Mouse (Mus musculus): ENCODE data around the gene Ap4b1. TPM values are rescaled to one million over a fixed set of nuclear protein-coding genes. Genes with fewer than 3 reads are reported as not detected.

Ap4b1 gene
- 10 to 100 TPM; 10.8 to 33.5 (median 20.8) TPM for total RNA-seq (2018; cell fraction: chromatin; rRNA removed)
- 10 to 100 TPM in 20 of 26 experiments, 1 to 10 TPM in 6; 6.8 to 12.6 (median 11.2) TPM for total RNA-seq (2018; cell fraction: cytosol; rRNA removed)
- 10 to 100 TPM; 13.6 to 33.0 (median 20.7) TPM for total RNA-seq (2018; cell fraction: nucleus; rRNA removed)
- 5.2 to 11.4 TPM (median 9.4 TPM) in 3 replicates for polyA plus RNA-seq (2018)

- H3K36me3 ChIP-seq (ENCODE audit: inconsistent target), result peaks cover 17% of the 10 kb centered on the region
- H3K4me3 ChIP-seq (ENCODE audit: inconsistent target), result peak within 1 kb of the TSS; percentile 95
- peaks cover 55% of the 10 kb centered on the region for H3K79me2 ChIP-seq (ENCODE audit: inconsistent target)
- WGBS (ENCODE audit: missing documents), result under 1% methylated on average over 58 of the region's 70 CpGs
- peak within 1 kb of the TSS; percentile 83 for H3K27ac ChIP-seq
These were observed at the start of gene Ap4b1, which contains the start of the genes Dclre1b and Gm43064 for GRCm38 (mm10) chr3:103808891-103809798. Gene Ap4b1, plus strand, starts transcription at chr3:103809520. Gene Dclre1b, minus strand, starts transcription at chr3:103809444. Gene Gm43064, plus strand, starts transcription at chr3:103809573.

GRCm38 (mm10) chr3:103766789-103767188 lies 42.5 kb upstream of the Ap4b1 start:
- WGBS (ENCODE audit: missing documents), result 83% methylated on average over 3 of the region's 3 CpGs
- Histone ChIP-seq H3K36me3 (ENCODE audit: inconsistent target) (peaks cover 68% of the 10 kb centered on the region), H3K79me2 (ENCODE audit: inconsistent target) (peaks cover 81% of the 10 kb centered on the region), H3K4me3 (ENCODE audit: inconsistent target) (no peak overlapping the region), H3K27ac (no peak overlapping the region)

GRCm38 (mm10) chr3:103771531-103772130 lies 37.7 kb upstream of the Ap4b1 start:
- Histone ChIP-seq H3K36me3 (ENCODE audit: inconsistent target) (peaks cover 29% of the 10 kb centered on the region), H3K27ac (no peak overlapping the region), H3K79me2 (ENCODE audit: inconsistent target) (peaks cover 100% of the 10 kb centered on the region), H3K4me3 (ENCODE audit: inconsistent target) (no peak overlapping the region)
- WGBS (ENCODE audit: missing documents), result 41% methylated on average over 9 of the region's 9 CpGs

- WGBS (ENCODE audit: missing documents), result 0% methylated on average over 4 of the region's 4 CpGs
- Histone ChIP-seq H3K36me3 (ENCODE audit: inconsistent target) (peaks cover 36% of the 10 kb centered on the region), H3K79me2 (ENCODE audit: inconsistent target) (peaks cover 100% of the 10 kb centered on the region), H3K27ac (no peak overlapping the region), H3K4me3 (ENCODE audit: inconsistent target) (no peak overlapping the region)
These were observed 36.5 kb upstream of the Ap4b1 start for GRCm38 (mm10) chr3:103772846-103773245.

GRCm38 (mm10) chr3:103773508-103773907 lies 35.8 kb upstream of the Ap4b1 start:
- H3K79me2 ChIP-seq (ENCODE audit: inconsistent target), result peaks cover 100% of the 10 kb centered on the region
- no peak overlapping the region for H3K27ac ChIP-seq
- H3K36me3 ChIP-seq (ENCODE audit: inconsistent target), result peaks cover 30% of the 10 kb centered on the region
- 13% methylated on average over 3 of the region's 3 CpGs for WGBS (ENCODE audit: missing documents)
- H3K4me3 ChIP-seq (ENCODE audit: inconsistent target), result no peak overlapping the region

- H3K36me3 ChIP-seq (ENCODE audit: inconsistent target), result peaks cover 25% of the 10 kb centered on the region; the same call in 1 of the 2 replicates
- WGBS (ENCODE audit: missing documents), result 34% methylated on average over 12 of the region's 15 CpGs
- H3K79me2 ChIP-seq (ENCODE audit: inconsistent target), result peaks cover 100% of the 10 kb centered on the region
- no peak overlapping the region for H3K27ac ChIP-seq
- H3K4me3 ChIP-seq (ENCODE audit: inconsistent target), result no peak overlapping the region
These were observed 35.3 kb upstream of the Ap4b1 start for GRCm38 (mm10) chr3:103774009-103774408.

- peaks cover 15% of the 10 kb centered on the region; the same call in 1 of the 2 replicates for H3K36me3 ChIP-seq (ENCODE audit: inconsistent target)
- no peak overlapping the region for H3K27ac ChIP-seq
- peaks cover 100% of the 10 kb centered on the region for H3K79me2 ChIP-seq (ENCODE audit: inconsistent target)
- WGBS (ENCODE audit: missing documents), result 56% methylated on average over 11 of the region's 11 CpGs
- no peak overlapping the region for H3K4me3 ChIP-seq (ENCODE audit: inconsistent target)
These were observed 31.4 kb upstream of the Ap4b1 start for GRCm38 (mm10) chr3:103777940-103778339.

GRCm38 (mm10) chr3:103778660-103779059 lies 30.7 kb upstream of the Ap4b1 start:
- H3K27ac ChIP-seq, result no peak overlapping the region
- 23% methylated on average over 6 of the region's 6 CpGs for WGBS (ENCODE audit: missing documents)
- peaks cover 100% of the 10 kb centered on the region for H3K79me2 ChIP-seq (ENCODE audit: inconsistent target)
- no peak overlapping the region for H3K4me3 ChIP-seq (ENCODE audit: inconsistent target)
- peaks cover 15% of the 10 kb centered on the region; the same call in 1 of the 2 replicates for H3K36me3 ChIP-seq (ENCODE audit: inconsistent target)

- H3K36me3 ChIP-seq (ENCODE audit: inconsistent target), result peaks cover 15% of the 10 kb centered on the region; the same call in 1 of the 2 replicates
- no peak overlapping the region for H3K27ac ChIP-seq
- no peak overlapping the region for H3K4me3 ChIP-seq (ENCODE audit: inconsistent target)
- 11% methylated on average over 7 of the region's 7 CpGs for WGBS (ENCODE audit: missing documents)
- H3K79me2 ChIP-seq (ENCODE audit: inconsistent target), result peaks cover 100% of the 10 kb centered on the region
These were observed 30.1 kb upstream of the Ap4b1 start for GRCm38 (mm10) chr3:103779183-103779582.

- 90% methylated on average over 3 of the region's 3 CpGs for WGBS (ENCODE audit: missing documents)
- Histone ChIP-seq H3K79me2 (ENCODE audit: inconsistent target) (peaks cover 100% of the 10 kb centered on the region), H3K27ac (no peak overlapping the region), H3K36me3 (ENCODE audit: inconsistent target) (peaks cover 15% of the 10 kb centered on the region; the same call in 1 of the 2 replicates), H3K4me3 (ENCODE audit: inconsistent target) (no peak overlapping the region)
These were observed 29.0 kb upstream of the Ap4b1 start for GRCm38 (mm10) chr3:103780271-103780670.

- peaks cover 100% of the 10 kb centered on the region for H3K79me2 ChIP-seq (ENCODE audit: inconsistent target)
- no peak overlapping the region for H3K27ac ChIP-seq
- no peak overlapping the region for H3K4me3 ChIP-seq (ENCODE audit: inconsistent target)
- WGBS (ENCODE audit: missing documents), result 75% methylated on average over 5 of the region's 5 CpGs
- H3K36me3 ChIP-seq (ENCODE audit: inconsistent target), result peaks cover 15% of the 10 kb centered on the region; the same call in 1 of the 2 replicates
These were observed 28.5 kb upstream of the Ap4b1 start for GRCm38 (mm10) chr3:103780777-103781176.

- 31% methylated on average over 4 of the region's 4 CpGs for WGBS (ENCODE audit: missing documents)
- no peak overlapping the region for H3K27ac ChIP-seq
- H3K36me3 ChIP-seq (ENCODE audit: inconsistent target), result no peaks in the 10 kb centered on the region
- H3K79me2 ChIP-seq (ENCODE audit: inconsistent target), result peaks cover 100% of the 10 kb centered on the region
- H3K4me3 ChIP-seq (ENCODE audit: inconsistent target), result no peak overlapping the region
These were observed 26.3 kb upstream of the Ap4b1 start for GRCm38 (mm10) chr3:103782844-103783609.

GRCm38 (mm10) chr3:103787225-103787624 lies 22.1 kb upstream of the Ap4b1 start:
- WGBS (ENCODE audit: missing documents), result 28% methylated on average over 7 of the region's 7 CpGs
- Histone ChIP-seq H3K79me2 (ENCODE audit: inconsistent target) (peaks cover 84% of the 10 kb centered on the region), H3K4me3 (ENCODE audit: inconsistent target) (no peak overlapping the region), H3K27ac (no peak overlapping the region), H3K36me3 (ENCODE audit: inconsistent target) (no peaks in the 10 kb centered on the region)

- Histone ChIP-seq H3K36me3 (ENCODE audit: inconsistent target) (no peaks in the 10 kb centered on the region), H3K27ac (peak overlapping the region; percentile 60; the same call in 1 of the 2 replicates), H3K79me2 (ENCODE audit: inconsistent target) (peaks cover 66% of the 10 kb centered on the region), H3K4me3 (ENCODE audit: inconsistent target) (peak overlapping the region; percentile 88)
- WGBS (ENCODE audit: missing documents), result 59% methylated on average over 7 of the region's 7 CpGs
These were observed 20.2 kb upstream of the Ap4b1 start for GRCm38 (mm10) chr3:103789096-103789495.

Data from macrophage (primary cell).